Mouse (Mus musculus): ENCODE results near the gene Duoxa1.

GRCm38 (mm10) chr2:122348531-122349131 is 35.1 kb upstream of the Duoxa1 start:
- peak; percentile 71 for TF ChIP-seq CTCF (IDR thresholded peaks at IDR 0.05; ENCODE audit: extremely low read depth, insufficient read length, insufficient replicate concordance, low read depth, low read length)
- TF ChIP-seq POLR2A (IDR thresholded peaks at IDR 0.05; ENCODE audit: low read depth, low read length), result no peak; the same call in 1 of the 2 replicates
